Comparison of ENCODE assay signal across 8 mouse cellular contexts in genomic region chr5:91517480-91518301, GRCm38 (mm10). TPM values are rescaled to one million over a fixed set of nuclear protein-coding genes. Genes with fewer than 3 reads are reported as not detected.
DNase-seq lines count a peak whose midpoint lies in the region; ATAC-seq and TF ChIP-seq lines count a peak whose summit lies in the region.

Gene Parm1, plus strand, starts transcription at chr5:91517615.

- H3K4me1 ChIP-seq in heart, embryonic 12.5 days (replicated peaks): peaks cover 22% of the 10 kb centered on the region
- H3K4me1 ChIP-seq in kidney, postnatal 0 days (replicated peaks; ENCODE audit: insufficient read depth, low read length): peaks cover 4% of the 10 kb centered on the region; the same call in 1 of the 2 replicates
- H3K4me1 ChIP-seq in liver, adult 2 months (ENCODE audit: control insufficient read depth, insufficient read depth, low read length): peaks cover 3% of the 10 kb centered on the region
- H3K4me1 ChIP-seq in stomach, embryonic 15.5 days: peaks cover 11% of the 10 kb centered on the region

- H3K9me3 ChIP-seq in heart, embryonic 12.5 days (replicated peaks): no peaks in the 10 kb centered on the region
- H3K9me3 ChIP-seq in kidney, postnatal 0 days (replicated peaks; ENCODE audit: low read length): no peaks in the 10 kb centered on the region
- H3K9me3 ChIP-seq in stomach, embryonic 15.5 days: no peaks in the 10 kb centered on the region

- H3K9ac ChIP-seq in heart, embryonic 12.5 days: peak within 1 kb of the TSS; percentile 74
- 0 out of 2 replicates have a peak within 1 kb of the TSS, but pooled peaks have one; percentile 18 for H3K9ac ChIP-seq in kidney, postnatal 0 days (ENCODE audit: low read depth, low read length)
- H3K9ac ChIP-seq in liver, adult 2 months (ENCODE audit: low read depth, low read length): peak within 1 kb of the TSS; percentile 14; the same call in 1 of the 2 replicates
- peak within 1 kb of the TSS; percentile 33 for H3K9ac ChIP-seq in stomach, embryonic 15.5 days

- H3K27me3 ChIP-seq in heart, embryonic 12.5 days (replicated peaks): no peaks in the 10 kb centered on the region
- no peaks in the 10 kb centered on the region for H3K27me3 ChIP-seq in kidney, postnatal 0 days (ENCODE audit: insufficient read depth, low read length)
- no peaks in the 10 kb centered on the region for H3K27me3 ChIP-seq in liver, adult 2 months (ENCODE audit: control insufficient read depth, insufficient read depth, low read length)
- H3K27me3 ChIP-seq in myocyte (ENCODE audit: control insufficient read depth, insufficient read depth, insufficient read length): peaks cover 26% of the 10 kb centered on the region
- no peaks in the 10 kb centered on the region for H3K27me3 ChIP-seq in stomach, embryonic 15.5 days (replicated peaks)

- peak; percentile 89 for TF ChIP-seq CTCF in kidney, postnatal 0 days (IDR thresholded peaks at IDR 0.05; ENCODE audit: low read depth)
- TF ChIP-seq CTCF in liver, adult 2 months (IDR thresholded peaks at IDR 0.05; ENCODE audit: low read depth, low read length): peak; percentile 83

- TF ChIP-seq POLR2A in liver, adult 2 months (IDR thresholded peaks at IDR 0.05; ENCODE audit: extremely low read depth, insufficient read depth, low read length): no peak
- TF ChIP-seq POLR2A in myocyte (IDR thresholded peaks at IDR 0.05; ENCODE audit: insufficient read length, low read depth): peak; percentile 55

- WGBS in heart, embryonic 12.5 days: 1% methylated on average over 48 of the region's 48 CpGs
- WGBS in kidney, postnatal 0 days: under 1% methylated on average over 47 of the region's 48 CpGs
- WGBS in liver, adult 2 months: under 1% methylated on average over 47 of the region's 48 CpGs
- WGBS in stomach, embryonic 15.5 days: under 1% methylated on average over 48 of the region's 48 CpGs

- peak within 1 kb of the TSS; percentile 62 for H3K4me3 ChIP-seq in heart, embryonic 12.5 days
- H3K4me3 ChIP-seq in kidney, postnatal 0 days (replicated peaks; ENCODE audit: low read depth, low read length): peak within 1 kb of the TSS; percentile 44
- peak within 1 kb of the TSS; percentile 52; the same call in 1 of the 2 replicates for H3K4me3 ChIP-seq in liver, adult 2 months (ENCODE audit: insufficient read depth, low read depth, low read length)
- peak within 1 kb of the TSS; percentile 5 for H3K4me3 ChIP-seq in myocyte
- peak within 1 kb of the TSS; percentile 59 for H3K4me3 ChIP-seq in stomach, embryonic 15.5 days (replicated peaks)

- H3ac ChIP-seq in myocyte (ENCODE audit: control insufficient read depth, insufficient read length): no peak within 1 kb of the TSS

- peak within 1 kb of the TSS; percentile 87 for H3K4me2 ChIP-seq in heart, embryonic 12.5 days
- peak within 1 kb of the TSS; percentile 80 for H3K4me2 ChIP-seq in kidney, postnatal 0 days (ENCODE audit: low read length)
- peak within 1 kb of the TSS; percentile 79 for H3K4me2 ChIP-seq in myocyte (ENCODE audit: low read depth)
- peak within 1 kb of the TSS; percentile 84 for H3K4me2 ChIP-seq in stomach, embryonic 15.5 days

- no peaks in the 10 kb centered on the region for H3K36me3 ChIP-seq in heart, embryonic 12.5 days
- H3K36me3 ChIP-seq in kidney, postnatal 0 days (ENCODE audit: insufficient read depth, low read length): no peaks in the 10 kb centered on the region
- H3K36me3 ChIP-seq in liver, adult 2 months (ENCODE audit: control insufficient read depth, insufficient read depth, low read length): no peaks in the 10 kb centered on the region
- H3K36me3 ChIP-seq in myocyte (ENCODE audit: control insufficient read depth, insufficient read depth): no peaks in the 10 kb centered on the region
- no peaks in the 10 kb centered on the region for H3K36me3 ChIP-seq in stomach, embryonic 15.5 days

- peak; percentile 93 for ATAC-seq in heart, embryonic 12.5 days (ENCODE audit: insufficient number of reproducible peaks, low FRiP score)
- ATAC-seq in kidney, postnatal 0 days (replicated peaks; ENCODE audit: low FRiP score, low read depth): peak; percentile 99
- peak; percentile 99 for ATAC-seq in stomach, embryonic 15.5 days (ENCODE audit: insufficient read depth, low FRiP score, low read depth)

- H3K27ac ChIP-seq in heart, embryonic 12.5 days (ENCODE audit: poor library complexity, severe bottlenecking): no peak within 1 kb of the TSS
- no peak within 1 kb of the TSS for H3K27ac ChIP-seq in kidney, postnatal 0 days
- H3K27ac ChIP-seq in liver, adult 2 months (replicated peaks; ENCODE audit: insufficient read depth, low read depth, low read length): no peak within 1 kb of the TSS
- no peak within 1 kb of the TSS for H3K27ac ChIP-seq in stomach, embryonic 15.5 days

- DNase-seq in A20 (ENCODE audit: low read depth, low spot score): peak; percentile 92
- DNase-seq in brain, adult 2 months (ENCODE audit: low read depth, low spot score): peak; percentile 92
- DNase-seq in fat pad, adult 2 months (ENCODE audit: extremely low read depth, low read depth, low spot score): peak; percentile 37
- peak; percentile 91 for DNase-seq in kidney, postnatal 0 days (ENCODE audit: low spot score)
- DNase-seq in liver, adult 2 months (ENCODE audit: extremely low read depth, low read depth, low spot score): peak; percentile 76

- H3K79me2 ChIP-seq in liver, adult 2 months (ENCODE audit: control insufficient read depth, insufficient read depth, low read length): no peaks in the 10 kb centered on the region
- H3K79me2 ChIP-seq in myocyte (ENCODE audit: control insufficient read depth, insufficient read depth): no peaks in the 10 kb centered on the region

TF ChIP-seq in myocyte, 11 proteins besides CTCF, POLR2A, EP300 and RAD21:
- no peak for TF ChIP-seq REST (IDR thresholded peaks at IDR 0.05; ENCODE audit: insufficient read depth, insufficient read length)
- no peak for TF ChIP-seq USF1 (IDR thresholded peaks at IDR 0.05; ENCODE audit: low read depth)
- no peak for TF ChIP-seq MAX (IDR thresholded peaks at IDR 0.05; ENCODE audit: low read depth)
- no peak for TF ChIP-seq CEBPB (IDR thresholded peaks at IDR 0.05; ENCODE audit: insufficient read depth, poor library complexity, severe bottlenecking)
- no peak for TF ChIP-seq E2F4 (IDR thresholded peaks at IDR 0.05; ENCODE audit: insufficient read depth)
- no peak for TF ChIP-seq TCF12 (IDR thresholded peaks at IDR 0.05; ENCODE audit: insufficient read depth, poor library complexity, severe bottlenecking)
- TF ChIP-seq MYOD1 (IDR thresholded peaks at IDR 0.05; ENCODE audit: control insufficient read depth in 1 of 3, insufficient read length in 2 of 3, low read depth in 2 of 3): peak in 2 of 3 experiments; percentile 61 to 80
- no peak for TF ChIP-seq SRF (IDR thresholded peaks at IDR 0.05; ENCODE audit: control insufficient read depth, insufficient read length, low read depth)
- TF ChIP-seq POLR2AphosphoS2 (IDR thresholded peaks at IDR 0.05; ENCODE audit: insufficient read length, low read depth): peak; percentile 23
- TF ChIP-seq MYOG (IDR thresholded peaks at IDR 0.05; ENCODE audit: control insufficient read depth in 1 of 3, insufficient read depth in 1 of 3, insufficient read length in 2 of 3, low read depth in 2 of 3): peak in 2 of 3 experiments; percentile 52 to 72
- TF ChIP-seq TCF3 (IDR thresholded peaks at IDR 0.05; ENCODE audit: insufficient read length, low read depth): no peak

RNA-seq across cellular contexts. Expression of gene Parm1, which starts in this region (rescaled TPM):
- 30.5 and 30.6 TPM in 2 replicates for polyA plus RNA-seq in heart, embryonic 12.5 days (2016; fragmentation: Nextera tagmentation; extraction: Ambion mirVana)
- polyA plus RNA-seq in kidney, postnatal 0 days (2015; fragmentation: Nextera tagmentation; extraction: Ambion mirVana): 8.5 and 9.4 TPM in 2 replicates
- total RNA-seq in liver, adult 2 months (2014; rRNA removed): under 0.01 and 0.27 TPM in 2 replicates
- polyA plus RNA-seq in liver, adult 2 months (2012; rRNA removed): 0.05 TPM in 2 replicates
- polyA plus RNA-seq in myocyte (2012; fragmentation: generic; extraction: Trizol): 1.5 TPM
- polyA plus RNA-seq in stomach, embryonic 15.5 days (2015; fragmentation: Nextera tagmentation; extraction: Ambion mirVana): 26.5 and 26.6 TPM in 2 replicates

Comparison
In these comparisons a context has a peak if more than half of its experiments do, and no peak if none do; other contexts are left out.
1. Peak in DNase-seq, H3K4me3 ChIP-seq and H3K9ac ChIP-seq in liver, adult 2 months; RNA of the gene not detected or under 1 TPM.
2. DNase-seq: peak in every context shown above with its lines; median percentile 92 in A20; 92 in brain, adult 2 months; 91 in kidney, postnatal 0 days; 76 in liver, adult 2 months; 37 in fat pad, adult 2 months.
3. H3K4me3 ChIP-seq: peak in every context shown above with its lines; median percentile 62 in heart, embryonic 12.5 days; 59 in stomach, embryonic 15.5 days; 52 in liver, adult 2 months; 44 in kidney, postnatal 0 days; 5 in myocyte.
4. H3K9ac ChIP-seq: peak in every context shown above with its lines; median percentile 74 in heart, embryonic 12.5 days; 33 in stomach, embryonic 15.5 days; 18 in kidney, postnatal 0 days; 14 in liver, adult 2 months.